Mouse (Mus musculus): ENCODE data around the gene Kif5a. TPM values are rescaled to one million over a fixed set of nuclear protein-coding genes. Genes with fewer than 3 reads are reported as not detected.

Kif5a gene
- polyA plus RNA-seq, 1 experiment from 2014 or later = 0.67 TPM

GRCm38 (mm10) chr10:127293590-127294113 lies 30.5 kb upstream of the Kif5a start:
- Histone ChIP-seq H3K4me3 (ENCODE audit: inconsistent target) (no peak overlapping the region), H3K36me3 (ENCODE audit: inconsistent target) (peaks cover 42% of the 10 kb centered on the region), H3K79me2 (ENCODE audit: inconsistent target) (peaks cover 48% of the 10 kb centered on the region), H3K27ac (0 out of 2 replicates have a peak overlapping the region, but pooled peaks have one; percentile 97)
- 86% methylated on average over 3 of the region's 3 CpGs for WGBS (ENCODE audit: missing documents)

DNA sequence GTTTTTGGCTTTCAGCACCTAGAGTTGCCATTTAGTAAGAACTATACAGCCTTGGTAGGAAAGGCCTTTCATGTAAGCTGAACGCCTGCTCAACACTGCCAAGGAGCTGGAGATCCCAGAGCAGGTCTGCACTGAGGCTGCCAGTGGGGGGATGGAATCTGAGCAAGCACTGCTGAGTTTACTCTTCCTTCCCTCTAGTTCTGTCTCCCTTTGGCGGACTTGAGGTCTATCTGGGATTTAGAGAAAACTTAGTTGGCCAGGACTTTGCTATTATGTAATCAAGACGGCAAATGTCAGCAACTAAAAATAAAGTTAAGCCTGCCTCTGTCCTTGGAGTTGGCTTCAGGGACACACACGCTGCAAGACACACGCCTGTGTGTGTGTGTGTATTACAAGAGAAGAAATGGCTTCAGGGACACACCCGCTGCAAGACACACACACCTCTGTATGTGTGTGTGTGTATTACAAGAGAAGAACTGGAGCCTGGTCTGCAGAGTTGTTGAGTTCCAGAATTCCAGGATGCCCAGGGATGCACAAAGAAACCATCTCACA lies 29.9 kb upstream of the Kif5a start:
- H3K4me3 ChIP-seq (ENCODE audit: inconsistent target) = peak overlapping the region; percentile 94
- WGBS (ENCODE audit: missing documents) = 47% methylated on average over 6 of the region's 6 CpGs
- peaks cover 49% of the 10 kb centered on the region for H3K79me2 ChIP-seq (ENCODE audit: inconsistent target)
- peaks cover 42% of the 10 kb centered on the region for H3K36me3 ChIP-seq (ENCODE audit: inconsistent target)
- peak overlapping the region; percentile 97 for H3K27ac ChIP-seq

DNA sequence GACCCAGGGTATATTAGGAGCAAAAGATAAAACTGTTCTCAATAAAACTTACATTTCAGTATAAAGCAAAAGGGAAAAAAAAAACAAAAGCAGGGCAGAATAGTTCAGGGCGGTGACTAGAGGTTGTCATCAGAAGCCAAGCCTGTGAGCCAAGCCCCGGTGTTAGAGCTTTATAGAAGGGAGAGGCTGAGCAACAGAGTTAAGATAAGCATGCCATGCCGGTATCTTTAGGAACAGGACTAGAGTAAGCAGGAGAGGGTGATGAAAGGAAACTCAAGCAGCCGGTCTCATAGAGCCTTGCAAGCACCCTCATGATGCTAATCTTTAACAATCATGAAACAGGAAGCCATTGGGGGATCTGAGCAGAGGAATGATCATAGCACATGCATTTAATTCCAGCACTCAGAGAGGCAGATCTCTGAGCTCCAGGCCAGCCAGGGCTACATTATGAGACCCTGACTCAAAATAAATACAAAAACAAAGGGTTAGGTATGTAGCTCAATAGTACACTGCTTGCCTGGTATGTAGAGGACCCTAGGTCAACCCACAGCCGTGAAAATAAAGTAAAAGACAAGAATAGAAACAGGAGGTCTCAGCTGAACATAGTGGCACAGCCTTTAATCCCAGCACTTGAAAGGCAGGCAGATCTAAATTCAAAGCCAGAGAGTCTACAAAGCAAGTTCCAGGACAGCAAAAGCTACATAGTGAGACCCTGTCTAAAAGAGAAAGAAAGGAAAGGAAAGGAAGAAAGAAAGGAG lies 28.9 kb upstream of the Kif5a start:
- 15% methylated on average over 5 of the region's 5 CpGs for WGBS (ENCODE audit: missing documents)
- Histone ChIP-seq H3K27ac (peak overlapping the region; percentile 97), H3K36me3 (ENCODE audit: inconsistent target) (peaks cover 37% of the 10 kb centered on the region), H3K79me2 (ENCODE audit: inconsistent target) (peaks cover 59% of the 10 kb centered on the region), H3K4me3 (ENCODE audit: inconsistent target) (peak overlapping the region; percentile 94)

DNA sequence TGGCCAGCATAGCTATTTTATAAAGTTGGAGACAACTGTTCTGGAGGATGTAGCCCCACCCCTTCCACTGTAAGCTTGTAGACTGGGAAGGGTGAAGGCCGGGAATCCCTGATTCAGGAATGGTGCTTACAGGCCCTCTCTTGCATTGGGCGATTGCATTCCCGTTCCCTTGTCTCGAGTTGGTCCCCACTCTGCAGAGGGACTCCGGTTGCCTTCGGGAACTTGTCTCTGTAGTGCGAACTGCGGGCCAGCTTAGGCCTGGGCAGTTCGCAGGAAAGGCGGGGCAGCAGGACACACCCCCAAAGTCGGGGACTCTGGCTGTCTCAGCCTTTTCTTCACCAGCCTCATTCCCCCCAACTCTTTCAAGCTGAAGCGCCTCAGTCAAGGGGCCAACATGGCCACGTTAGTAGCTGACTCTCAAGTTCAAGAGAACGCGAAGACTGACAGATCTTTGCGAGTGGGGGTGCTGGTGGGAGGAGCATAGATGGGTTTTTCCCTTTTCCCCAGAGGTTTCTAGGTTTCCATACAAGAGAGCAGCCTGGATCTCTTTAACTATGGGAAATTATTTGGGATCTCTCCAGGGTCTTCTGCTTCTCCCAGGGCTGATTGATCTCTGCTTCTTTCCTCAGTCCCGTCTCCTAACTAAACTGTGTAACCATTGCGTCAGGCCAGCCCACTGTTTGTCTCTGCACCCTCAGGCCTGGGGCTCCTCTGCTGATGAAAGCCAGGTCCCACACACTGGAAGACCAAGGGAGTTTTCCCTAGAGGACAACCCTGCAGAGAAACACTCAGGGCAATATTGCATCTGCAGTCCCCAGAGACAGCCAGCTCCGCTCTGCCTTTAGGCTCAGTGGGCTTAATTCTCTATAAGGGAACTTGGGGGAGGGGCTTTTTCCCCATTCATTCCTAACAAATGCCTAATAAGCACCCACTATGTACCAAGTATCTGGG lies 28.1 kb upstream of the Kif5a start:
- Histone ChIP-seq H3K4me3 (ENCODE audit: inconsistent target) (peak overlapping the region; percentile 94), H3K27ac (peak overlapping the region; percentile 97), H3K36me3 (ENCODE audit: inconsistent target) (peaks cover 37% of the 10 kb centered on the region), H3K79me2 (ENCODE audit: inconsistent target) (peaks cover 67% of the 10 kb centered on the region)
- WGBS (ENCODE audit: missing documents) = 4% methylated on average over 19 of the region's 19 CpGs

DNA sequence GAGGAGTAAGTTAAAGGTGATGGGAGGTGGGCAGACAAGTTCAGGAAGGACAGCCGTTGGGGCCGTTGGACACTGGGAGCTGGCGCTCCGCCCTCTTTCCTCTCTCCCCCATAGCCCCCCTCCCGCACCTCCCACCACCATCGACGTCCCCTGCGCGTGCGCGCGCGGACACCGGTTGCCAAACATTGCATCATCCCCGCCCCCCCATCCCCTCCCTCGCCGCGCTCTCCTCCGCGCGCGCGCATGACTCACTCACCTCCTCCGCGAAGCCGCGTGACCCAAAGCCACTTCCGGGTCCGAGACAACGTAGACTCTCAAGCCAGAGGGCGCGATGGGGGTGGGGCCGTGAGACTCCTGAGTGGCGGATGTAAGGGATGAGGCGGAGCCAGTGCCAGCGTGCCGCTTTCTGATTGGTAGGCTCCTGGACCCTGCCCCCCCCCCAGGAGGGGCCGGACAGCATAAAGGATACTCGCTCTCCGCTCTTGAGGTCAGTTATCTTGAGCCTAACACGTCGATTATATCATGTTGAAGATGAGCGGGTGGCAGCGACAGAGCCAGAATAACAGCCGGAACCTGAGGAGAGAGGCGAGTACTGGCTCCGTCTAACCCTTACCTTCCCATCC lies 27.3 kb upstream of the Kif5a start:
- peaks cover 31% of the 10 kb centered on the region for H3K36me3 ChIP-seq (ENCODE audit: inconsistent target)
- H3K27ac ChIP-seq = peak overlapping the region; percentile 99
- 2% methylated on average over 45 of the region's 47 CpGs for WGBS (ENCODE audit: missing documents)
- peak overlapping the region; percentile 94 for H3K4me3 ChIP-seq (ENCODE audit: inconsistent target)
- H3K79me2 ChIP-seq (ENCODE audit: inconsistent target) = peaks cover 75% of the 10 kb centered on the region

DNA sequence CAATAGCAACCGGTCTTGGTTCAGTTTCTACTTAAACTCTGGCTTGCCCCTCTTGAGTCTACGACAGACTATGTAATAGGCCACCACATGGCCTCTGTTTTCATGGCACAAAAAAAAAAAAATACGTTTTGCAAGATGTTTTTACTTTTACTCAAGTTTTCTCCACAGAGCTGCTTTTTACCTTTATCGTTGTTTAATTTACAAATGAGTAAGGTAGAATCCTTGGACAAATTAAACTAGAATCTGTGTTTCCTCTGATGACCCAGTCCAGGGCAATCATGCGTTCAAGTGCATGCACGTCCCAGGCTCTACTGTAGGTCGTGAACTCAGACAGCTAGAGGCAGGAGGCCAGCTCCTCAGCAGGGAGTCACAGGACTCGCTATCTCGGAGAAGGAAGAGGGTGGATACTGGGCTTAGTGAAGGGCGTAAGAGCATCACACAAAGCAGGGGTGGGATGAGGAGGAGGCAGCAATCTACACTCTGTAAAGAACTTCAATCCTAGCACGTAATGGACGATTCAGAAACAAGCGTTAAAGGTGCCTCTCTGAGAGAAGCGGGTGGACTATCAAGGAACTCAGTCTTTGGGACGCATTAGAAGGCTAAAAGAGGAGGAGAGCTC lies 26.5 kb upstream of the Kif5a start:
- H3K4me3 ChIP-seq (ENCODE audit: inconsistent target) = peak overlapping the region; percentile 27
- H3K79me2 ChIP-seq (ENCODE audit: inconsistent target) = peaks cover 76% of the 10 kb centered on the region
- H3K27ac ChIP-seq = peak overlapping the region; percentile 99
- 2% methylated on average over 15 of the region's 15 CpGs for WGBS (ENCODE audit: missing documents)
- peaks cover 28% of the 10 kb centered on the region; the same call in 1 of the 2 replicates for H3K36me3 ChIP-seq (ENCODE audit: inconsistent target)

- Histone ChIP-seq H3K79me2 (ENCODE audit: inconsistent target) (peaks cover 76% of the 10 kb centered on the region), H3K27ac (peak within 1 kb of the TSS; percentile 99), H3K36me3 (ENCODE audit: inconsistent target) (peaks cover 28% of the 10 kb centered on the region; the same call in 1 of the 2 replicates), H3K4me3 (ENCODE audit: inconsistent target) (peak within 1 kb of the TSS; percentile 82)
- WGBS (ENCODE audit: missing documents) = 2% methylated on average over 42 of the region's 65 CpGs
These were observed 25.8 kb upstream of the Kif5a start, which contains the start of gene Mbd6 for GRCm38 (mm10) chr10:127288800-127289572. Mbd6 (minus strand) TSS chr10:127289018.

- 1% methylated on average over 14 of the region's 28 CpGs for WGBS (ENCODE audit: missing documents)
- Histone ChIP-seq H3K4me3 (ENCODE audit: inconsistent target) (peak overlapping the region; percentile 82), H3K27ac (peak overlapping the region; percentile 92), H3K36me3 (ENCODE audit: inconsistent target) (peaks cover 25% of the 10 kb centered on the region; the same call in 1 of the 2 replicates), H3K79me2 (ENCODE audit: inconsistent target) (peaks cover 72% of the 10 kb centered on the region)
These were observed 25.2 kb upstream of the Kif5a start for GRCm38 (mm10) chr10:127288328-127288799.

DNA sequence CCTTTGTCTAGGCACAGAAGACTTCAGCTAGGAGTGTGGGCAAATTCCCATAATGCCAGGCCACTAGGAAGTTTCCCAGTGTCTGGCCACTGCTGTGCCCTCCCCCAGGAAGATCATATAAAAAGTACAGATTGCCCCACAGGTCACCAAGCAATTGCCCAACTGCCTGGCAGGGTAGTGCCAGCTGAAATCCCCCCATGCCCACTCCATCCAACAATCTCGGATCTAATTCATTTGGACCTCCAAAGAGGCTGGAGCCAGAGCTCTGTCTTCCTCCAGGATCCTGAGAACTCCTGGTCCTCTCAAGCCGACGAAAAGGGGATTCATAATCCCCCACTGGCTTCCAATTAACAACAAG lies 24.8 kb upstream of the Kif5a start:
- Histone ChIP-seq H3K36me3 (ENCODE audit: inconsistent target) (peaks cover 29% of the 10 kb centered on the region), H3K27ac (peak overlapping the region; percentile 92), H3K79me2 (ENCODE audit: inconsistent target) (peaks cover 68% of the 10 kb centered on the region), H3K4me3 (ENCODE audit: inconsistent target) (peak overlapping the region; percentile 82)
- WGBS (ENCODE audit: missing documents) = 0% methylated on average over 3 of the region's 3 CpGs

- H3K36me3 ChIP-seq (ENCODE audit: inconsistent target) = peaks cover 34% of the 10 kb centered on the region
- peaks cover 63% of the 10 kb centered on the region for H3K79me2 ChIP-seq (ENCODE audit: inconsistent target)
- H3K27ac ChIP-seq = peak overlapping the region; percentile 92
- H3K4me3 ChIP-seq (ENCODE audit: inconsistent target) = peak overlapping the region; percentile 82
- WGBS (ENCODE audit: missing documents) = 52% methylated on average over 13 of the region's 15 CpGs
These were observed 24.3 kb upstream of the Kif5a start for GRCm38 (mm10) chr10:127287271-127287935.

DNA sequence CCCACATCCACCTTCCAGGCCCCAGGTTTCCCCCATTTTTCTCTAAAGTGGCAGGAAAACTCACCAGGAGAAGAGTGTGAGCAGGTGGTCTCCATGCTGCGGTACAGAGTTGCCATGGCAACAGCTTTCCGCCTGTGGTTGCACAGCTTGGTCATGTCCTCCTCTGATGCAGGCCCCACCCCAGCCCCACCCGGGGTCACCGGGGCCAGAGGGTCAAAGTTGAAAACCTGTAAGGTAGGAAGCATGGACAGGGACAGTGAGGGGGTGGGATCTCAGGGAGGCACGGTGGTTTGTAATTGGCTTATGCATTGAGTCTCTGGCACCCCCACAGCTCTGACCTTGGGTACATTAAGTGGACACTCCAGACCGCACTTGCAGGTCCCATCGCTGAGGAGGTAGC lies 23.6 kb upstream of the Kif5a start:
- 51% methylated on average over 7 of the region's 7 CpGs for WGBS (ENCODE audit: missing documents)
- Histone ChIP-seq H3K4me3 (ENCODE audit: inconsistent target) (no peak overlapping the region; the same call in 1 of the 2 replicates), H3K27ac (peak overlapping the region; percentile 92; the same call in 1 of the 2 replicates), H3K79me2 (ENCODE audit: inconsistent target) (peaks cover 56% of the 10 kb centered on the region), H3K36me3 (ENCODE audit: inconsistent target) (peaks cover 40% of the 10 kb centered on the region)

- Histone ChIP-seq H3K27ac (no peak overlapping the region), H3K4me3 (ENCODE audit: inconsistent target) (no peak overlapping the region), H3K79me2 (ENCODE audit: inconsistent target) (peaks cover 50% of the 10 kb centered on the region), H3K36me3 (ENCODE audit: inconsistent target) (peaks cover 46% of the 10 kb centered on the region)
- WGBS (ENCODE audit: missing documents) = 80% methylated on average over 6 of the region's 7 CpGs
These were observed 23.0 kb upstream of the Kif5a start for GRCm38 (mm10) chr10:127286194-127286593.
